Comparison of ENCODE assay signal across 1 mouse cellular context in the genomic region with DNA sequence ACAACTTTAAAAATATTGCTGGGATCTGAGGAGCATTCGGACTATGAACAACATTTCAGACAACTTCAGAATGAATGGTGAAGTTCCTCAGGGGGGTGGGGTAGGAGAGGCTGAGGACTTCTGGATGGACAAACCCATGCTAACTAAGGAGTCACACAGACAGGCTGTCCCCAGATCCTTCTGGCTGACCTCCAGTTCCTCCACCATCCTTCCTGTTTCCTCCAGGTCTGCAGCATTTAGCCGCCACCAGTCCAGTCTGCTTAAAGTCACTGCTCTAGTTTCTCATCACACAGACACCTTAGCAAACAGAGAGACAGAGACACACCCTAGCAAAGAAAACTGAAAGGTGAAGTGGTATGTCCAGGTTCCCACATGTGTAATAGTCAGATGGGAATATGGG.
TF ChIP-seq lines count a peak whose summit lies in the region.

No protein-coding gene starts in this region.

TF ChIP-seq in MEL, 35 proteins besides CTCF, POLR2A, EP300 and RAD21:
- TF ChIP-seq USF1 (IDR thresholded peaks at IDR 0.05; ENCODE audit: low read depth, low read length) = no peak
- TF ChIP-seq CHD2 (IDR thresholded peaks at IDR 0.05; ENCODE audit: low read length) = no peak
- TF ChIP-seq MYB (IDR thresholded peaks at IDR 0.05; ENCODE audit: low read depth, low read length) = no peak
- no peak for TF ChIP-seq ZKSCAN1 (IDR thresholded peaks at IDR 0.05; ENCODE audit: low read depth, low read length)
- TF ChIP-seq GATA1 (IDR thresholded peaks at IDR 0.05; ENCODE audit: low read depth, low read length) = no peak
- no peak for TF ChIP-seq TCF12 (IDR thresholded peaks at IDR 0.05; ENCODE audit: low read depth, low read length)
- TF ChIP-seq MYC (IDR thresholded peaks at IDR 0.05; ENCODE audit: low read depth, low read length) = no peak
- TF ChIP-seq MAZ (IDR thresholded peaks at IDR 0.05; ENCODE audit: low read depth, low read length) = no peak
- TF ChIP-seq ETS1 (IDR thresholded peaks at IDR 0.05; ENCODE audit: low read depth, low read length) = no peak
- TF ChIP-seq NELFE (IDR thresholded peaks at IDR 0.05; ENCODE audit: low read depth, low read length) = no peak
- TF ChIP-seq BHLHE40 (IDR thresholded peaks at IDR 0.05; ENCODE audit: borderline replicate concordance, low read depth, low read length) = no peak
- no peak for TF ChIP-seq MAFK (IDR thresholded peaks at IDR 0.05; ENCODE audit: borderline replicate concordance, low read depth, low read length)
- TF ChIP-seq ELF1 (IDR thresholded peaks at IDR 0.05; ENCODE audit: low read depth, low read length) = no peak
- TF ChIP-seq SIN3A (IDR thresholded peaks at IDR 0.05; ENCODE audit: low read length) = no peak
- TF ChIP-seq ZMIZ1 (IDR thresholded peaks at IDR 0.05; ENCODE audit: low read depth, low read length) = no peak
